28 mouse cellular contexts compared by ENCODE assay signal in the genomic region with DNA sequence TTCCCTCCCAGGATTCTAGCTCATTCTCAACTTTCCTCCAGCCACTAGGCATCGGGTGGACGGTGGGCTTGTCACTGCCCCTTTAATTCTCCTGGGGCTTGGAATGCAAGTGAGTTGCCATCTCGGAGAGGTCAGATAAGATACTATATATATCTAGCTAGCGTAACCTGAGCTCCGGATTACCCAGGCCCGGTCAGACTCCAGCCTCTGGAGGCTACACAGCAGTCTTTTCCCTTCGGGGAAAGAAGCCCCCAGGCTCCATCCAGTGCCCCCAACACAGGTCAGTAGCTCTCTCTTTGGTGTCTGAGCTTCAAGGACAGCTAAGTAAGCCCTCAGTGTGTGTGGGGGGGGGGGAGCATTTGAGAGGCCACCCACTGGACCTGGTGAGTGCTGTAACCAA. TPM values are rescaled to one million over a fixed set of nuclear protein-coding genes. Genes with fewer than 3 reads are reported as not detected.
DNase-seq lines count a peak whose midpoint lies in the region; ATAC-seq lines count a peak whose summit lies in the region.
"Had no signal": no experiment of that assay in that cellular context is flagged by ENCODE, and none has a peak within 500 bp of the region (broad histone marks: within the 10 kb centered on the region; RNA-seq: fewer than 3 reads in every experiment).

No protein-coding gene starts in this region.

- no peak for ATAC-seq in forebrain, embryonic 14.5 days
- ATAC-seq in hindbrain, embryonic 11.5 days (ENCODE audit: low FRiP score): no peak
- ATAC-seq in hindbrain, embryonic 13.5 days (ENCODE audit: low FRiP score): no peak
- ATAC-seq in heart, embryonic 12.5 days (ENCODE audit: insufficient number of reproducible peaks, low FRiP score): no peak
- ATAC-seq: activated CD4-positive, CD25-positive, alpha-beta regulatory T cell, adult 4 months; forebrain, postnatal 0 days; Patski had no signal

- WGBS in forebrain, embryonic 10.5 days: 25% methylated on average over 7 of the region's 7 CpGs
- 29% methylated on average over 7 of the region's 7 CpGs for WGBS in forebrain, embryonic 14.5 days
- WGBS in hindbrain, embryonic 11.5 days: 34% methylated on average over 7 of the region's 7 CpGs
- 47% methylated on average over 7 of the region's 7 CpGs for WGBS in hindbrain, embryonic 13.5 days
- WGBS in heart, embryonic 12.5 days: 4% methylated on average over 7 of the region's 7 CpGs

- peak overlapping the region; percentile 48; the same call in 1 of the 2 replicates for H3K27ac ChIP-seq in forebrain, embryonic 10.5 days
- no peak overlapping the region for H3K27ac ChIP-seq in forebrain, embryonic 14.5 days (ENCODE audit: low read depth, low read length)
- H3K27ac ChIP-seq in hindbrain, embryonic 11.5 days (ENCODE audit: low read depth, low read length): no peak overlapping the region
- H3K27ac ChIP-seq in hindbrain, embryonic 13.5 days: no peak overlapping the region
- peak overlapping the region; percentile 96 for H3K27ac ChIP-seq in heart, embryonic 12.5 days (ENCODE audit: poor library complexity, severe bottlenecking)
- H3K27ac ChIP-seq: hindbrain, embryonic 15.5 days; left cerebral cortex, adult 2 months; limb, embryonic 10.5 days; lung, embryonic 15.5 days; macrophage had no signal

- no peaks in the 10 kb centered on the region for H3K36me3 ChIP-seq in forebrain, embryonic 10.5 days (replicated peaks)
- no peaks in the 10 kb centered on the region for H3K36me3 ChIP-seq in forebrain, embryonic 14.5 days (ENCODE audit: control insufficient read depth, insufficient read depth, low read length)
- H3K36me3 ChIP-seq in hindbrain, embryonic 11.5 days (ENCODE audit: control insufficient read depth, insufficient read depth, low read length): no peaks in the 10 kb centered on the region
- no peaks in the 10 kb centered on the region for H3K36me3 ChIP-seq in hindbrain, embryonic 13.5 days
- H3K36me3 ChIP-seq in heart, embryonic 12.5 days: no peaks in the 10 kb centered on the region
- H3K36me3 ChIP-seq: hindbrain, embryonic 15.5 days; limb, embryonic 10.5 days; lung, embryonic 15.5 days had no signal

- no peak overlapping the region for H3K4me2 ChIP-seq in forebrain, embryonic 14.5 days (ENCODE audit: low read length)
- H3K4me2 ChIP-seq in hindbrain, embryonic 11.5 days (replicated peaks; ENCODE audit: low read depth, low read length): 0 out of 2 replicates have a peak overlapping the region, but pooled peaks have one; percentile 7
- H3K4me2 ChIP-seq in hindbrain, embryonic 13.5 days: no peak overlapping the region
- peak overlapping the region; percentile 75 for H3K4me2 ChIP-seq in heart, embryonic 12.5 days
- H3K4me2 ChIP-seq: hindbrain, embryonic 15.5 days; liver, embryonic 11.5 days; lung, embryonic 15.5 days had no signal

- no peak for DNase-seq in forebrain, embryonic 10.5 days (ENCODE audit: extremely low spot score, low spot score)
- DNase-seq in forebrain, embryonic 14.5 days (ENCODE audit: low spot score): no peak
- DNase-seq in hindbrain, embryonic 11.5 days (ENCODE audit: low spot score): no peak
- peak; percentile 55 to 61 for DNase-seq in heart, postnatal 10 days
- no peak for DNase-seq in MN1 (ENCODE audit: low spot score)
- no peak for DNase-seq in frontal cortex, postnatal 36 days (ENCODE audit: low spot score in 2 of 2)
- DNase-seq: adrenal gland, postnatal 14 days; cerebellum, postnatal 10 days; forebrain, postnatal 0 days; kidney, adult 11 months; kidney, postnatal 14 days; midbrain, embryonic 14.5 days; retina, postnatal 1 day; right cerebral cortex, postnatal 4 days; thymus, adult 2 months had no signal

- H3K9ac ChIP-seq in forebrain, embryonic 14.5 days (ENCODE audit: low read length): no peak overlapping the region
- H3K9ac ChIP-seq in hindbrain, embryonic 11.5 days (ENCODE audit: low read depth, low read length): no peak overlapping the region
- no peak overlapping the region for H3K9ac ChIP-seq in hindbrain, embryonic 13.5 days
- H3K9ac ChIP-seq in heart, embryonic 12.5 days: peak overlapping the region; percentile 76
- H3K9ac ChIP-seq: forebrain, postnatal 0 days; hindbrain, embryonic 15.5 days; lung, embryonic 15.5 days had no signal

- H3K4me3 ChIP-seq in forebrain, embryonic 10.5 days: no peak overlapping the region
- H3K4me3 ChIP-seq in forebrain, embryonic 14.5 days (ENCODE audit: low read depth, low read length): no peak overlapping the region
- H3K4me3 ChIP-seq in hindbrain, embryonic 11.5 days (ENCODE audit: low read depth, low read length): no peak overlapping the region
- H3K4me3 ChIP-seq in hindbrain, embryonic 13.5 days: no peak overlapping the region
- H3K4me3 ChIP-seq in heart, embryonic 12.5 days: peak overlapping the region; percentile 49
- H3K4me3 ChIP-seq: hindbrain, embryonic 15.5 days; left cerebral cortex, adult 2 months; limb, embryonic 10.5 days; lung, embryonic 15.5 days had no signal

- H3K27me3 ChIP-seq in forebrain, embryonic 10.5 days (ENCODE audit: poor library complexity, severe bottlenecking): peaks cover 41% of the 10 kb centered on the region
- no peaks in the 10 kb centered on the region for H3K27me3 ChIP-seq in forebrain, embryonic 14.5 days (replicated peaks; ENCODE audit: control insufficient read depth, insufficient read depth, low read length)
- H3K27me3 ChIP-seq in hindbrain, embryonic 11.5 days (ENCODE audit: control insufficient read depth, insufficient read depth, low read length): no peaks in the 10 kb centered on the region
- no peaks in the 10 kb centered on the region for H3K27me3 ChIP-seq in hindbrain, embryonic 13.5 days
- no peaks in the 10 kb centered on the region for H3K27me3 ChIP-seq in heart, embryonic 12.5 days (replicated peaks)
- H3K27me3 ChIP-seq: hindbrain, embryonic 15.5 days; Patski had no signal

- H3K9me3 ChIP-seq in forebrain, embryonic 10.5 days: no peaks in the 10 kb centered on the region
- no peaks in the 10 kb centered on the region for H3K9me3 ChIP-seq in forebrain, embryonic 14.5 days (replicated peaks; ENCODE audit: control insufficient read depth, low read length)
- no peaks in the 10 kb centered on the region for H3K9me3 ChIP-seq in hindbrain, embryonic 11.5 days (ENCODE audit: control insufficient read depth, low read length)
- H3K9me3 ChIP-seq in hindbrain, embryonic 13.5 days: no peaks in the 10 kb centered on the region
- H3K9me3 ChIP-seq in heart, embryonic 12.5 days (replicated peaks): no peaks in the 10 kb centered on the region
- H3K9me3 ChIP-seq: hindbrain, embryonic 15.5 days; limb, embryonic 10.5 days; lung, embryonic 15.5 days had no signal

- peaks cover 74% of the 10 kb centered on the region for H3K4me1 ChIP-seq in forebrain, embryonic 10.5 days
- H3K4me1 ChIP-seq in forebrain, embryonic 14.5 days (ENCODE audit: control insufficient read depth, insufficient read depth, low read length): peaks cover 21% of the 10 kb centered on the region
- peaks cover 21% of the 10 kb centered on the region for H3K4me1 ChIP-seq in hindbrain, embryonic 11.5 days (replicated peaks; ENCODE audit: control insufficient read depth, insufficient read depth, low read length)
- peaks cover 43% of the 10 kb centered on the region for H3K4me1 ChIP-seq in hindbrain, embryonic 13.5 days (replicated peaks)
- H3K4me1 ChIP-seq in heart, embryonic 12.5 days (replicated peaks): peaks cover 62% of the 10 kb centered on the region

- intact Hi-C loops in heart, postnatal 10 days (cut with DNase I): no loop called here

RNA-seq across cellular contexts. Expression of a gene that starts 2.4 kb away (rescaled TPM):
- 12.7 and 12.9 TPM in 2 replicates for polyA plus RNA-seq in forebrain, embryonic 10.5 days (2016; fragmentation: Nextera tagmentation; extraction: Ambion mirVana)
- 6.9 and 8.2 TPM in 2 replicates for polyA plus RNA-seq in forebrain, embryonic 14.5 days (2014; fragmentation: Nextera tagmentation; extraction: Ambion mirVana)
- 11.4 and 13.9 TPM in 2 replicates for polyA plus RNA-seq in hindbrain, embryonic 11.5 days (2014; fragmentation: Nextera tagmentation; extraction: Ambion mirVana)
- polyA plus RNA-seq in hindbrain, embryonic 13.5 days (2015; fragmentation: Nextera tagmentation; extraction: Ambion mirVana): 8.1 and 12.2 TPM in 2 replicates
- 51.7 and 62.5 TPM in 2 replicates for polyA plus RNA-seq in heart, embryonic 12.5 days (2016; fragmentation: Nextera tagmentation; extraction: Ambion mirVana)
- total RNA-seq in heart, postnatal 10 days (2021): 100 to 1,000 TPM; 102 to 150 TPM

RNA-seq across cellular contexts. Expression of a gene that starts 26.1 kb away (rescaled TPM):
- polyA plus RNA-seq in forebrain, embryonic 10.5 days (2016; fragmentation: Nextera tagmentation; extraction: Ambion mirVana): not detected in 2 replicates
- 3.6 and 5.0 TPM in 2 replicates for polyA plus RNA-seq in forebrain, embryonic 14.5 days (2014; fragmentation: Nextera tagmentation; extraction: Ambion mirVana)
- 0.31 and 0.35 TPM in 2 replicates for polyA plus RNA-seq in hindbrain, embryonic 11.5 days (2014; fragmentation: Nextera tagmentation; extraction: Ambion mirVana)
- polyA plus RNA-seq in hindbrain, embryonic 13.5 days (2015; fragmentation: Nextera tagmentation; extraction: Ambion mirVana): 0.27 and 0.55 TPM in 2 replicates
- polyA plus RNA-seq in heart, embryonic 12.5 days (2016; fragmentation: Nextera tagmentation; extraction: Ambion mirVana): 1.1 and 1.5 TPM in 2 replicates
- total RNA-seq in heart, postnatal 10 days (2021): 10 to 100 TPM; 31.3 to 32.3 TPM
- polyA plus RNA-seq: C2C12, Patski had no signal

RNA-seq across cellular contexts. Expression of a gene that starts 32.3 kb away (rescaled TPM):
- 0.15 and 0.26 TPM in 2 replicates for polyA plus RNA-seq in forebrain, embryonic 10.5 days (2016; fragmentation: Nextera tagmentation; extraction: Ambion mirVana)
- polyA plus RNA-seq in forebrain, embryonic 14.5 days (2014; fragmentation: Nextera tagmentation; extraction: Ambion mirVana): 0.31 TPM in 1 of 2 replicates, not detected in the other
- 0.10 and 0.23 TPM in 2 replicates for polyA plus RNA-seq in hindbrain, embryonic 11.5 days (2014; fragmentation: Nextera tagmentation; extraction: Ambion mirVana)
- 0.22 TPM in 1 of 2 replicates, not detected in the other for polyA plus RNA-seq in hindbrain, embryonic 13.5 days (2015; fragmentation: Nextera tagmentation; extraction: Ambion mirVana)
- polyA plus RNA-seq in heart, embryonic 12.5 days (2016; fragmentation: Nextera tagmentation; extraction: Ambion mirVana): not detected in 2 replicates
- not detected for total RNA-seq in heart, postnatal 10 days (2021)
- total RNA-seq: adrenal gland, postnatal 14 days; gastrocnemius, postnatal 36 days; neutrophil, adult 5-6 weeks had no signal
- polyA plus RNA-seq: activated CD4-positive, CD25-positive, alpha-beta regulatory T cell, adult 4 months; macrophage had no signal

RNA-seq across cellular contexts. Expression of a gene that starts 37.8 kb away (rescaled TPM):
- polyA plus RNA-seq in forebrain, embryonic 10.5 days (2016; fragmentation: Nextera tagmentation; extraction: Ambion mirVana): not detected in 2 replicates
- 2.6 and 3.2 TPM in 2 replicates for polyA plus RNA-seq in forebrain, embryonic 14.5 days (2014; fragmentation: Nextera tagmentation; extraction: Ambion mirVana)
- polyA plus RNA-seq in hindbrain, embryonic 11.5 days (2014; fragmentation: Nextera tagmentation; extraction: Ambion mirVana): 0.82 and 1.2 TPM in 2 replicates
- 3.2 and 5.3 TPM in 2 replicates for polyA plus RNA-seq in hindbrain, embryonic 13.5 days (2015; fragmentation: Nextera tagmentation; extraction: Ambion mirVana)
- polyA plus RNA-seq in heart, embryonic 12.5 days (2016; fragmentation: Nextera tagmentation; extraction: Ambion mirVana): 0.67 and 1.1 TPM in 2 replicates
- total RNA-seq in heart, postnatal 10 days (2021): 10 to 100 TPM; 15.5 to 21.3 TPM
- total RNA-seq: neutrophil, adult 5-6 weeks had no signal
- polyA plus RNA-seq: activated CD4-positive, CD25-positive, alpha-beta regulatory T cell, adult 4 months; limb, embryonic 10.5 days; macrophage had no signal

RNA-seq across cellular contexts. Expression of a gene that starts 44.0 kb away (rescaled TPM):
- polyA plus RNA-seq in forebrain, embryonic 10.5 days (2016; fragmentation: Nextera tagmentation; extraction: Ambion mirVana): 0.06 and 0.36 TPM in 2 replicates
- 0.11 and 0.16 TPM in 2 replicates for polyA plus RNA-seq in forebrain, embryonic 14.5 days (2014; fragmentation: Nextera tagmentation; extraction: Ambion mirVana)
- 0.29 and 0.38 TPM in 2 replicates for polyA plus RNA-seq in hindbrain, embryonic 11.5 days (2014; fragmentation: Nextera tagmentation; extraction: Ambion mirVana)
- 0.12 and 0.49 TPM in 2 replicates for polyA plus RNA-seq in hindbrain, embryonic 13.5 days (2015; fragmentation: Nextera tagmentation; extraction: Ambion mirVana)
- polyA plus RNA-seq in heart, embryonic 12.5 days (2016; fragmentation: Nextera tagmentation; extraction: Ambion mirVana): 0.20 TPM in 1 of 2 replicates, not detected in the other
- total RNA-seq in heart, postnatal 10 days (2021): under 1 TPM; 0.10 to 0.12 TPM
- total RNA-seq: neutrophil, adult 5-6 weeks had no signal
- polyA plus RNA-seq: activated CD4-positive, CD25-positive, alpha-beta regulatory T cell, adult 4 months; forebrain, postnatal 0 days; hindbrain, embryonic 15.5 days; liver, embryonic 11.5 days; thymus, adult 2 months had no signal

Comparison
In these comparisons a context has a peak if more than half of its experiments do, and no peak if none do; other contexts are left out.
1. H3K27ac ChIP-seq: peak in forebrain, embryonic 10.5 days (single experiment) and heart, embryonic 12.5 days (single experiment); none in forebrain, embryonic 14.5 days (single experiment), hindbrain, embryonic 11.5 days (single experiment) and hindbrain, embryonic 13.5 days (single experiment).
2. H3K4me2 ChIP-seq: peak in hindbrain, embryonic 11.5 days (single experiment) and heart, embryonic 12.5 days (single experiment); none in forebrain, embryonic 14.5 days (single experiment) and hindbrain, embryonic 13.5 days (single experiment).
3. DNase-seq: peak in heart, postnatal 10 days (2 of 2); none in forebrain, embryonic 10.5 days (single experiment), forebrain, embryonic 14.5 days (single experiment), hindbrain, embryonic 11.5 days (single experiment), MN1 (single experiment) and frontal cortex, postnatal 36 days (0 of 2).